In genomic region chr8:120487729-120488510, GRCm38 (mm10) we compare ENCODE assay signal across 8 mouse cellular contexts.
A peak's percentile ranks its signal among the peaks of the same experiment; 100 is the strongest.
DNase-seq lines count a peak whose midpoint lies in the region; ATAC-seq and TF ChIP-seq lines count a peak whose summit lies in the region.

No protein-coding gene starts in this region.

- TF ChIP-seq CTCF in testis, adult 2 months (IDR thresholded peaks at IDR 0.05; ENCODE audit: control insufficient read depth, insufficient read depth, insufficient replicate concordance, low read depth, low read length), result no peak

- peak overlapping the region; percentile 87 for H3K9ac ChIP-seq in intestine, embryonic 16.5 days (ENCODE audit: low read depth, low read length)
- peak overlapping the region; percentile 79 for H3K9ac ChIP-seq in limb, embryonic 13.5 days
- peak overlapping the region; percentile 93 for H3K9ac ChIP-seq in midbrain, embryonic 12.5 days (replicated peaks)

- peaks cover 16% of the 10 kb centered on the region for H3K4me1 ChIP-seq in testis, adult 2 months (ENCODE audit: control insufficient read depth, insufficient read depth, low read length)
- peaks cover 64% of the 10 kb centered on the region for H3K4me1 ChIP-seq in intestine, embryonic 16.5 days (ENCODE audit: control insufficient read depth, insufficient read depth, low read length)
- peaks cover 90% of the 10 kb centered on the region for H3K4me1 ChIP-seq in limb, embryonic 13.5 days
- H3K4me1 ChIP-seq in midbrain, embryonic 12.5 days, result peaks cover 68% of the 10 kb centered on the region

- H3K36me3 ChIP-seq in testis, adult 2 months (ENCODE audit: control insufficient read depth, insufficient read depth, low read length), result no peaks in the 10 kb centered on the region
- H3K36me3 ChIP-seq in intestine, embryonic 16.5 days (ENCODE audit: control insufficient read depth, insufficient read depth, low read length), result no peaks in the 10 kb centered on the region
- no peaks in the 10 kb centered on the region for H3K36me3 ChIP-seq in limb, embryonic 13.5 days
- no peaks in the 10 kb centered on the region for H3K36me3 ChIP-seq in midbrain, embryonic 12.5 days

- H3K4me2 ChIP-seq in intestine, embryonic 16.5 days (ENCODE audit: low read depth, low read length), result peak overlapping the region; percentile 97
- peak overlapping the region; percentile 100 for H3K4me2 ChIP-seq in limb, embryonic 13.5 days (replicated peaks)
- H3K4me2 ChIP-seq in midbrain, embryonic 12.5 days (replicated peaks), result peak overlapping the region; percentile 90

- ATAC-seq in common myeloid progenitor, adult 5-6 weeks (replicated peaks; ENCODE audit: low read depth, poor library complexity, severe bottlenecking), result peak; percentile 27
- peak; percentile 12 for ATAC-seq in intestine, embryonic 16.5 days
- peak; percentile 21; the same call in 1 of the 2 replicates for ATAC-seq in limb, embryonic 13.5 days (ENCODE audit: low FRiP score, low read depth)
- peak; percentile 72 for ATAC-seq in midbrain, embryonic 12.5 days (ENCODE audit: low FRiP score, low read depth)

- WGBS in intestine, embryonic 16.5 days, result 1% methylated on average over 50 of the region's 55 CpGs
- under 1% methylated on average over 53 of the region's 55 CpGs for WGBS in limb, embryonic 13.5 days
- WGBS in midbrain, embryonic 12.5 days, result 1% methylated on average over 51 of the region's 55 CpGs

- H3K4me3 ChIP-seq in testis, adult 2 months (ENCODE audit: control insufficient read depth, low read depth, low read length), result peak overlapping the region; percentile 54
- peak overlapping the region; percentile 75 for H3K4me3 ChIP-seq in intestine, embryonic 16.5 days (ENCODE audit: low read length)
- peak overlapping the region; percentile 72 for H3K4me3 ChIP-seq in limb, embryonic 13.5 days
- peak overlapping the region; percentile 85 for H3K4me3 ChIP-seq in midbrain, embryonic 12.5 days

- H3K27ac ChIP-seq in testis, adult 2 months (ENCODE audit: control insufficient read depth, insufficient read depth, low read depth, low read length), result peak overlapping the region; percentile 7; the same call in 1 of the 2 replicates
- H3K27ac ChIP-seq in intestine, embryonic 16.5 days (ENCODE audit: low read length), result peak overlapping the region; percentile 86
- H3K27ac ChIP-seq in limb, embryonic 13.5 days, result peak overlapping the region; percentile 63
- peak overlapping the region; percentile 100 for H3K27ac ChIP-seq in midbrain, embryonic 12.5 days (replicated peaks)

- no peaks in the 10 kb centered on the region for H3K9me3 ChIP-seq in intestine, embryonic 16.5 days (ENCODE audit: control insufficient read depth, low read length)
- H3K9me3 ChIP-seq in limb, embryonic 13.5 days, result no peaks in the 10 kb centered on the region
- H3K9me3 ChIP-seq in midbrain, embryonic 12.5 days, result no peaks in the 10 kb centered on the region

- TF ChIP-seq POLR2A in testis, adult 2 months (IDR thresholded peaks at IDR 0.05; ENCODE audit: control insufficient read depth, low read depth, low read length), result no peak

- no peak for DNase-seq in testis, postnatal 10 days (ENCODE audit: low spot score)
- peak; percentile 63 for DNase-seq in gastrocnemius, postnatal 14 days
- peak; percentile 75 to 79 for DNase-seq in spleen, postnatal 10 days (ENCODE audit: low spot score in 2 of 2)

- H3K27me3 ChIP-seq in testis, adult 2 months (ENCODE audit: control insufficient read depth, insufficient read depth, low read length), result no peaks in the 10 kb centered on the region
- 0 out of 2 replicates have a peak, but pooled peaks cover 3% of the 10 kb centered on the region for H3K27me3 ChIP-seq in intestine, embryonic 16.5 days (replicated peaks; ENCODE audit: control insufficient read depth, insufficient read depth, low read length)
- peaks cover 69% of the 10 kb centered on the region for H3K27me3 ChIP-seq in limb, embryonic 13.5 days
- peaks cover 52% of the 10 kb centered on the region for H3K27me3 ChIP-seq in midbrain, embryonic 12.5 days

- intact Hi-C loops in gastrocnemius, postnatal 14 days (cut with DNase I; ENCODE audit: low total_unique reads), result no loop called here

Comparison
In these comparisons a context has a peak if more than half of its experiments do, and no peak if none do; other contexts are left out.
1. H3K27ac ChIP-seq: peak in every context shown above with its lines; median percentile 100 in midbrain, embryonic 12.5 days; 86 in intestine, embryonic 16.5 days; 63 in limb, embryonic 13.5 days; 7 in testis, adult 2 months.
2. ATAC-seq: peak in every context shown above with its lines; median percentile 72 in midbrain, embryonic 12.5 days; 27 in common myeloid progenitor, adult 5-6 weeks; 21 in limb, embryonic 13.5 days; 12 in intestine, embryonic 16.5 days.